Mouse (Mus musculus) cortical plate, adult 2 months (tissue): ENCODE data around the gene Srsf7. TPM values are rescaled to one million over a fixed set of nuclear protein-coding genes. Genes with fewer than 3 reads are reported as not detected.
A peak's percentile ranks its signal among the peaks of the same experiment; 100 is the strongest.

Source experiments
- H3K27ac ChIP-seq: fragments of 200-500 bp; 2 replicates; pipeline ENCODE4 v1.5.1; 2012; ENCODE audit warnings: low read length, control low read depth, inconsistent platforms; ENCODE audit not compliant: insufficient read depth
- H3K4me1 ChIP-seq: fragments of 200-500 bp; 2 replicates; pipeline ENCODE4 v1.6.1; 2011; ENCODE audit warnings: low read length; ENCODE audit not compliant: control insufficient read depth, insufficient read depth
- H3K4me3 ChIP-seq: fragments of 200-500 bp; 2 replicates; pipeline ENCODE4 v1.5.1; 2011; ENCODE audit warnings: mild to moderate bottlenecking, low read length, control low read depth; ENCODE audit not compliant: insufficient read depth
- CTCF ChIP-seq: fragments of 200-500 bp; IDR thresholded peaks from 2 replicates; pipeline ENCODE4 v1.5.1; 2011; ENCODE audit warnings: mild to moderate bottlenecking, control low read depth, low read length; ENCODE audit not compliant: insufficient read depth; ENCODE audit errors: extremely low read depth
- POLR2A ChIP-seq: fragments of 200-500 bp; IDR thresholded peaks from 2 replicates; pipeline ENCODE4 v1.6.1; 2011; ENCODE audit warnings: mild to moderate bottlenecking, low read length, control low read depth; ENCODE audit not compliant: insufficient read depth; ENCODE audit errors: extremely low read depth
- polyA plus RNA-seq: library from polyadenylated mRNA; depleted of rRNA; stranded (reverse); fragments of >200 nt; gene quantifications from 2 replicates; pipeline ENCODE4 v1.2.3, GENCODE M21; 2012; rRNA removed

Gene Srsf7
- 136 and 137 TPM in 2 replicates for polyA plus RNA-seq

GRCm38 (mm10) chr17:80206671-80207581 lies at the start of gene Srsf7, which contains the start of gene Ttc39d:
Gene Srsf7 (minus strand): TSS chr17:80207307.
Gene Ttc39d (plus strand): TSS chr17:80207460.
- no peak for TF ChIP-seq CTCF
- peak; percentile 100 for TF ChIP-seq POLR2A
- peaks cover 1% of the 10 kb centered on the region; the same call in 1 of the 2 replicates for H3K4me1 ChIP-seq
- peak within 1 kb of the TSS; percentile 63 for H3K4me3 ChIP-seq
- peak within 1 kb of the TSS; percentile 90 for H3K27ac ChIP-seq

GRCm38 (mm10) chr17:80255208-80255607 lies 48.1 kb upstream of the Srsf7 start:
- Histone ChIP-seq H3K4me3 (no peak overlapping the region), H3K4me1 (no peaks in the 10 kb centered on the region), H3K27ac (no peak overlapping the region)
- TF ChIP-seq CTCF (no peak), POLR2A (no peak)

DNA sequence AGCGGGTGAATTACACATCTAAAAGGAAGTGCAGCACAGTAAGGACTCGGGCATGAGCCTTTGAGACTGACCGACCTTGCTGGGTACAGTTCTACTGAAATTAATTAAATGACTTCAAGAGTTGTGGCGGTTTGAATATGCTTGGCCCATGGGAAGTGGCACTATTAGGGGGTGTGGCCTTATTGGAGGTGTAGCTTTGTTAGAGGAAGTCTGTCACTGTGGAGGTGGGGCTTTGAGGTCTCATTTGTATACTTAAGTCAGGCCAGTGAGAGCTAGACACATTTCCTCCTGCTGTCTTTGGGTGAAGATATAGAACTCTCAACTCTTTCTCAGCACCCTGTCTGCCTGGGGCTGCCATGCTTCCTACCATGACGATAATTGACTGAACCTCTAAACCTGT lies 47.3 kb upstream of the Srsf7 start:
- no peaks in the 10 kb centered on the region for H3K4me1 ChIP-seq
- TF ChIP-seq CTCF = no peak
- no peak for TF ChIP-seq POLR2A
- H3K27ac ChIP-seq = no peak overlapping the region
- H3K4me3 ChIP-seq = no peak overlapping the region

GRCm38 (mm10) chr17:80252757-80253525 lies 45.8 kb upstream of the Srsf7 start:
- TF ChIP-seq POLR2A (no peak), CTCF (no peak)
- Histone ChIP-seq H3K4me3 (no peak overlapping the region), H3K4me1 (no peaks in the 10 kb centered on the region), H3K27ac (no peak overlapping the region)

- Histone ChIP-seq H3K4me1 (no peaks in the 10 kb centered on the region), H3K27ac (no peak overlapping the region), H3K4me3 (no peak overlapping the region)
- TF ChIP-seq POLR2A (no peak), CTCF (no peak)
These were observed 36.0 kb upstream of the Srsf7 start for GRCm38 (mm10) chr17:80243116-80243515.

GRCm38 (mm10) chr17:80241594-80241993 lies 34.5 kb upstream of the Srsf7 start:
- H3K27ac ChIP-seq = no peak overlapping the region
- TF ChIP-seq POLR2A (no peak), CTCF (no peak)

GRCm38 (mm10) chr17:80237475-80237874 lies 30.4 kb upstream of the Srsf7 start:
- TF ChIP-seq CTCF = no peak
- no peak for TF ChIP-seq POLR2A
- Histone ChIP-seq H3K4me1 (peaks cover 4% of the 10 kb centered on the region; the same call in 1 of the 2 replicates), H3K27ac (no peak overlapping the region), H3K4me3 (no peak overlapping the region)

More at GRCm38 (mm10) chr17:80241594-80241993, 34.5 kb upstream of the Srsf7 start:
- Histone ChIP-seq H3K4me1 (no peaks in the 10 kb centered on the region), H3K4me3 (no peak overlapping the region)

DNA sequence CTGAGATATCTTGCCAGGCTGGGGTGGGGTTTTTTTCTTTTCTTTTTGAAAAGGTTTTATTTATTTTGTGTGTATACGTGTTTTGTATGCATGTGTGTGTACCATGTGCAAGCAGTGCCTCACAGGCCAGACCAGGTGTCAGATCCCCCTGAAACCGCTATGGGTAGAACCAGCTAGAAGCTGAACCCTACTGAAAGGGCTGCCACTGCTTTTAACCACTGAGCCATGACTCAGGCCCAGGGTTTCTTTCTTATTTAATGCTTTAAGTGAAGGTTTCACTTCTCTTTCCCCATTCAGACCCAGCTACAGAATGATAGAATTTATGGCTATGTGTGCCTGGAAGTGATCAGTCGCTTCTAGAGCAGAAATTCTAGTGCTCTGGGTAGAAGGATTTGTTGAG lies 29.7 kb upstream of the Srsf7 start:
- no peak overlapping the region for H3K27ac ChIP-seq
- peaks cover 4% of the 10 kb centered on the region; the same call in 1 of the 2 replicates for H3K4me1 ChIP-seq
- TF ChIP-seq CTCF = no peak
- TF ChIP-seq POLR2A = no peak
- H3K4me3 ChIP-seq = no peak overlapping the region

GRCm38 (mm10) chr17:80235477-80235876 lies 28.4 kb upstream of the Srsf7 start:
- Histone ChIP-seq H3K4me1 (peaks cover 4% of the 10 kb centered on the region; the same call in 1 of the 2 replicates), H3K27ac (peak overlapping the region; percentile 90), H3K4me3 (no peak overlapping the region)
- 0 out of 2 replicates have a peak, but pooled peaks have one; percentile 23 for TF ChIP-seq POLR2A
- no peak for TF ChIP-seq CTCF

GRCm38 (mm10) chr17:80234376-80234775 lies 27.3 kb upstream of the Srsf7 start:
- peaks cover 4% of the 10 kb centered on the region; the same call in 1 of the 2 replicates for H3K4me1 ChIP-seq
- H3K4me3 ChIP-seq = no peak overlapping the region
- peak overlapping the region; percentile 53 for H3K27ac ChIP-seq
- no peak for TF ChIP-seq POLR2A
- TF ChIP-seq CTCF = no peak
